Mouse (Mus musculus) small intestine, adult 2 months (tissue): ENCODE measurements around the gene Brd2.

Experiments
- CTCF ChIP-seq: fragments of 200-500 bp; IDR thresholded peaks from 2 replicates; pipeline ENCODE4 v1.5.1; 2012; ENCODE audit warnings: low read depth, mild to moderate bottlenecking, control low read depth, inconsistent platforms, low read length, moderate library complexity, mixed read lengths; ENCODE audit not compliant: insufficient replicate concordance, insufficient read length; ENCODE audit errors: extremely low read depth
- POLR2A ChIP-seq: fragments of 200-500 bp; IDR thresholded peaks from 2 replicates; pipeline ENCODE4 v1.6.1; 2012; ENCODE audit warnings: low read depth, mild to moderate bottlenecking, control low read depth, inconsistent platforms, low read length, moderate library complexity

GRCm38 (mm10) chr17:34135297-34136224 is 13.1 kb upstream of the Brd2 start:
- peak; percentile 74; the same call in 1 of the 2 replicates for TF ChIP-seq POLR2A
- peak; percentile 100 for TF ChIP-seq CTCF
